Mouse (Mus musculus): ENCODE measurements around the gene Elobl.

- no peak for TF ChIP-seq CTCF (IDR thresholded peaks at IDR 0.05; ENCODE audit: control insufficient read depth, insufficient read depth, insufficient read length)
- TF ChIP-seq USF1 (IDR thresholded peaks at IDR 0.05; ENCODE audit: low read depth), result no peak
- peak; percentile 4 for TF ChIP-seq FOSL1 (IDR thresholded peaks at IDR 0.05; ENCODE audit: insufficient read depth, low read length, poor library complexity, severe bottlenecking)
- TF ChIP-seq CEBPB (IDR thresholded peaks at IDR 0.05; ENCODE audit: low read depth), result no peak
These were observed 28.8 kb downstream of the Elobl start for GRCm38 (mm10) chr11:88937886-88938285.
